Mouse (Mus musculus): ENCODE results near the gene Col6a4.

Gene Col6a4

DNA sequence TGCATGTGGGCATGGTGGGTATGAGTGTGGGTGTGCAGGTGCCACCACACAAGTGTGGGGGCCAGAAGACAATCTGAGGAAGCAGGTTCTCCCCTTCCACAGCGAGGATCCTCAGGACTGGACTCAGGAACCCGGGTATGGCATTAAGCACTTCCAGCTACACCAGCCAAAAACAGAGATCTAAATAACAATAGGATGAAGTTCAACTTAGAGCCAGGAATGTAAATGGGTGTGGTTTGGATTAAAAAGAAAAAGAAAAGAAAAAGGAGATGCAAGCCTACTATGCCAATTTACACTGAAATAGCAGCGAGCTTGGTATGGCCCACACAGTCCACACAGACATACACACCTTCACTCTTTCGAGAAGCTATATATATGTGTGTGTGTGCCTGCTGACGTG, 128.6 kb downstream of the Col6a4 start:
- in situ Hi-C loops (cut with MboI, MseI), result no loop called here

- in situ Hi-C loops (cut with MboI, MseI), result no loop called here
Measured at GRCm38 (mm10) chr9:105960533-105960932, 136.1 kb downstream of the Col6a4 start, which contains the start of gene Col6a5. Gene Col6a5 (minus strand): TSS chr9:105960643.

- in situ Hi-C loops (cut with MboI, MseI), result no loop called here
Measured at GRCm38 (mm10) chr9:105959116-105959515, 137.5 kb downstream of the Col6a4 start.

- in situ Hi-C loops (cut with MboI, MseI), result no loop called here
Measured at GRCm38 (mm10) chr9:105949755-105950154, 146.8 kb downstream of the Col6a4 start.

- in situ Hi-C loops (cut with MboI, MseI), result no loop called here
Measured at GRCm38 (mm10) chr9:105947577-105947976, 149.0 kb downstream of the Col6a4 start.

Measured in T-helper 17 cell (primary cell).